Mouse (Mus musculus): ENCODE data around the gene Pten.

- TF ChIP-seq CTCF (IDR thresholded peaks at IDR 0.05; ENCODE audit: low read depth, low read length), result no peak
- no peak for TF ChIP-seq POLR2A (IDR thresholded peaks at IDR 0.05; ENCODE audit: insufficient read depth, low read length)
- no peak for TF ChIP-seq EP300 (IDR thresholded peaks at IDR 0.05; ENCODE audit: insufficient read depth, low read depth, low read length)
These were observed 51.8 kb downstream of the Pten start for GRCm38 (mm10) chr19:32809117-32809516.
